In the genomic region with DNA sequence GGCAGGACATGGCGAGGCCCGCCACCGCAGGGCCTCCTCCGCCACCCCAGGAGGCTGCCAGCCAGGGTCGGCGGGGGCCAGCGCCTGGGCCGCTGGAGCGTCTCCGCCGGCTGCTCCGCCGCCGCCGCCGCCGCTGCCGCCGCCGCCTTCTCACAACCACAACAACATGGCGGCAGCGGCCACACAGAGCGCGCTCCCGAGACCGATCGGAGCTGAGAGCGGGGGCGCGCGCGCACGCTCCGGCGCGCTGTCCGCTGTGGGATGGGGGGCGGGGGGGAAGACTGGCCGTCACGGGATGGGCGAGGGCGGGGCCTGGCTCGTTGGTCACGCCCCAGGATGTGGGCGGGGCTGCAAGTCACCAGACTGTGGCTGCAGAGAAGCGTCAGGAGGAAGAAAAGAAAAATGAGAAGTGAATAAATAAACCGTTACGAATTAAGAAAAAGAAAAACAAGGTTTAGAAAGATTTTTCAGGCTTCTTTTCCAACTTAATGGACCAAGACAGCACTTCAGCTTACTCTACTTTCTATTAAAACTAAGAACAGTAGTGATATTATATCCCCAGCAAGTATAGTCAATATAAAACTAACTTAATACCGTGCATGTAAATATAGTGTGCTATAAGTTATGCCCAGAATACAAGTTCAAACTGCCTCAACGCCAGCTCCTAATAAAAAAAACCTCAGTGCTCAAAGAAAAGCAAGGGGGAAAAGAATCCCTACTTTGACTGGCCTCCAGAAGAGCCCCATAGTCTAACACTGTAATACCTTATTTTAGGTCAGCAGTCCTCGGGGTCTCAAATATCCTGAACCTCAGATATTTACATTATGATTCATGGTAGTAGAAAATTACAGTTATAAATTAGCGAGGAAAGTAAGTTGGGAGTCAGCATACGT, we compare ENCODE assay signal across 8 mouse cellular contexts. TPM values are rescaled to one million over a fixed set of nuclear protein-coding genes. Genes with fewer than 3 reads are reported as not detected.
DNase-seq lines count a peak whose midpoint lies in the region; ATAC-seq lines count a peak whose summit lies in the region.

Gene Mtmr3, minus strand, starts transcription at position 256 of the 893 bp plus-strand sequence.

- peak; percentile 97 for DNase-seq in Muller cell, postnatal 12 days (ENCODE audit: inconsistent ontology term)
- peak; percentile 92 for DNase-seq in cerebellum, adult 9-11 months
- peak; percentile 85 to 92 for DNase-seq in frontal cortex, postnatal 10 days (ENCODE audit: low spot score in 2 of 2)
- DNase-seq in layer of hippocampus, postnatal 14 days (ENCODE audit: low spot score in 2 of 2) = peak; percentile 87 to 93
- DNase-seq in lung, postnatal 14 days = peak; percentile 98
- DNase-seq in retina, adult 2 months (ENCODE audit: low read depth, low spot score) = peak; percentile 88
- DNase-seq in thymus, postnatal 36 days = peak; percentile 97 to 99

- no peaks in the 10 kb centered on the region for H3K9me3 ChIP-seq in hindbrain, embryonic 12.5 days (replicated peaks)

- peak within 1 kb of the TSS; percentile 79 for H3K4me3 ChIP-seq in hindbrain, embryonic 12.5 days

- WGBS in hindbrain, embryonic 12.5 days = 8% methylated on average over 37 of the region's 53 CpGs

- peaks cover 15% of the 10 kb centered on the region for H3K4me1 ChIP-seq in hindbrain, embryonic 12.5 days

- peak within 1 kb of the TSS; percentile 94 for H3K27ac ChIP-seq in hindbrain, embryonic 12.5 days

- peak within 1 kb of the TSS; percentile 97 for H3K9ac ChIP-seq in hindbrain, embryonic 12.5 days

- H3K36me3 ChIP-seq in hindbrain, embryonic 12.5 days = no peaks in the 10 kb centered on the region

- H3K4me2 ChIP-seq in hindbrain, embryonic 12.5 days (replicated peaks) = peak within 1 kb of the TSS; percentile 61

- no peaks in the 10 kb centered on the region for H3K27me3 ChIP-seq in hindbrain, embryonic 12.5 days

- peak; percentile 94 for ATAC-seq in hindbrain, embryonic 12.5 days (ENCODE audit: low FRiP score)

RNA-seq across cellular contexts. Expression of gene Mtmr3, which starts in this region (rescaled TPM):
- polyA plus RNA-seq in hindbrain, embryonic 12.5 days (2016; fragmentation: Nextera tagmentation; extraction: Ambion mirVana) = 47.8 TPM in 2 replicates
- total RNA-seq in layer of hippocampus, postnatal 14 days (2021) = 10 to 100 TPM; 63.4 to 64.9 TPM

Comparison
In these comparisons a context has a peak if more than half of its experiments do, and no peak if none do; other contexts are left out.
1. Peak in every context shown above with its lines: DNase-seq, ATAC-seq, H3K4me3 ChIP-seq and H3K27ac ChIP-seq.